Mouse (Mus musculus) spleen, postnatal 0 days (tissue): ENCODE measurements around the gene Tab3. TPM values are rescaled to one million over a fixed set of nuclear protein-coding genes. Genes with fewer than 3 reads are reported as not detected.

Source experiments
- polyA plus RNA-seq: library from polyadenylated mRNA; unstranded; fragments of >200 nt; fragmentation: Nextera tagmentation; extraction: Ambion mirVana; gene quantifications from 2 replicates; pipeline ENCODE4 v1.2.1, GENCODE M21; 2015

The Tab3 gene
- 7.9 and 8.6 TPM in 2 replicates for polyA plus RNA-seq

GRCm38 (mm10) chrX:85573532-85574181 lies at the start of gene Tab3:
Gene Tab3, plus strand, starts transcription at chrX:85574022.

Other genes starting within 250 kb of the Tab3 start
- gene Gk, start 202.8 kb downstream of the Tab3 start, polyA plus RNA-seq: 5.1 and 5.4 TPM in 2 replicates